Comparison of ENCODE assay signal across 7 mouse cellular contexts in genomic region chr5:31696971-31697643, GRCm38 (mm10). TPM values are rescaled to one million over a fixed set of nuclear protein-coding genes. Genes with fewer than 3 reads are reported as not detected.
DNase-seq lines count a peak whose midpoint lies in the region; ATAC-seq lines count a peak whose summit lies in the region.

Gene Rbks (minus strand): TSS chr5:31697627.

- peak within 1 kb of the TSS; percentile 71 for H3K4me2 ChIP-seq in neural tube, embryonic 11.5 days (ENCODE audit: low read depth)
- H3K4me2 ChIP-seq in embryonic facial prominence, embryonic 14.5 days (ENCODE audit: low read depth, low read length), result peak within 1 kb of the TSS; percentile 83
- peak within 1 kb of the TSS; percentile 71 for H3K4me2 ChIP-seq in intestine, embryonic 14.5 days (ENCODE audit: low read length)
- peak within 1 kb of the TSS; percentile 78 for H3K4me2 ChIP-seq in midbrain, embryonic 15.5 days

- H3K27me3 ChIP-seq in neural tube, embryonic 11.5 days (ENCODE audit: control insufficient read depth, insufficient read depth, low read length), result no peaks in the 10 kb centered on the region
- no peaks in the 10 kb centered on the region for H3K27me3 ChIP-seq in embryonic facial prominence, embryonic 14.5 days (replicated peaks; ENCODE audit: control insufficient read depth, insufficient read depth, low read length)
- no peaks in the 10 kb centered on the region for H3K27me3 ChIP-seq in intestine, embryonic 14.5 days (replicated peaks; ENCODE audit: control insufficient read depth, insufficient read depth, low read length)
- H3K27me3 ChIP-seq in midbrain, embryonic 15.5 days (replicated peaks), result no peaks in the 10 kb centered on the region

- peak within 1 kb of the TSS; percentile 77 for H3K9ac ChIP-seq in neural tube, embryonic 11.5 days (ENCODE audit: low read length)
- H3K9ac ChIP-seq in embryonic facial prominence, embryonic 14.5 days (ENCODE audit: low read depth, low read length), result peak within 1 kb of the TSS; percentile 87
- H3K9ac ChIP-seq in intestine, embryonic 14.5 days (ENCODE audit: low read length), result peak within 1 kb of the TSS; percentile 84
- H3K9ac ChIP-seq in midbrain, embryonic 15.5 days, result peak within 1 kb of the TSS; percentile 85

- no peaks in the 10 kb centered on the region for H3K36me3 ChIP-seq in neural tube, embryonic 11.5 days (ENCODE audit: control insufficient read depth, insufficient read depth, low read length)
- H3K36me3 ChIP-seq in embryonic facial prominence, embryonic 14.5 days (ENCODE audit: control insufficient read depth, insufficient read depth, low read length), result no peaks in the 10 kb centered on the region
- peaks cover 4% of the 10 kb centered on the region; the same call in 1 of the 2 replicates for H3K36me3 ChIP-seq in intestine, embryonic 14.5 days (ENCODE audit: control insufficient read depth, insufficient read depth, low read length)
- H3K36me3 ChIP-seq in midbrain, embryonic 15.5 days (replicated peaks), result no peaks in the 10 kb centered on the region

- peak within 1 kb of the TSS; percentile 75 for H3K27ac ChIP-seq in neural tube, embryonic 11.5 days (ENCODE audit: low read depth, low read length)
- peak within 1 kb of the TSS; percentile 91 for H3K27ac ChIP-seq in embryonic facial prominence, embryonic 14.5 days (replicated peaks; ENCODE audit: low read depth, low read length)
- peak within 1 kb of the TSS; percentile 94 for H3K27ac ChIP-seq in intestine, embryonic 14.5 days (ENCODE audit: low read depth)
- peak within 1 kb of the TSS; percentile 94 for H3K27ac ChIP-seq in midbrain, embryonic 15.5 days

- 8% methylated on average over 18 of the region's 18 CpGs for WGBS in neural tube, embryonic 11.5 days
- WGBS in embryonic facial prominence, embryonic 14.5 days, result 8% methylated on average over 17 of the region's 18 CpGs
- WGBS in intestine, embryonic 14.5 days, result 10% methylated on average over 18 of the region's 18 CpGs
- 7% methylated on average over 18 of the region's 18 CpGs for WGBS in midbrain, embryonic 15.5 days

- peak within 1 kb of the TSS; percentile 75 for H3K4me3 ChIP-seq in neural tube, embryonic 11.5 days (ENCODE audit: low read depth, low read length)
- peak within 1 kb of the TSS; percentile 83 for H3K4me3 ChIP-seq in embryonic facial prominence, embryonic 14.5 days (ENCODE audit: low read depth, low read length)
- peak within 1 kb of the TSS; percentile 78 for H3K4me3 ChIP-seq in intestine, embryonic 14.5 days (ENCODE audit: low read depth, low read length)
- peak within 1 kb of the TSS; percentile 90 for H3K4me3 ChIP-seq in midbrain, embryonic 15.5 days

- no peaks in the 10 kb centered on the region for H3K9me3 ChIP-seq in neural tube, embryonic 11.5 days (ENCODE audit: control insufficient read depth, low read length)
- H3K9me3 ChIP-seq in embryonic facial prominence, embryonic 14.5 days (ENCODE audit: control insufficient read depth, low read length), result no peaks in the 10 kb centered on the region
- H3K9me3 ChIP-seq in intestine, embryonic 14.5 days (ENCODE audit: control insufficient read depth, low read length), result no peaks in the 10 kb centered on the region
- no peaks in the 10 kb centered on the region for H3K9me3 ChIP-seq in midbrain, embryonic 15.5 days

- no peak for DNase-seq in neural tube, embryonic 11.5 days (ENCODE audit: low spot score)
- no peak for DNase-seq in neural tube, embryonic 10.5 days (ENCODE audit: extremely low spot score, low spot score)
- no peak for DNase-seq in embryonic facial prominence, embryonic 14.5 days (ENCODE audit: low spot score)
- no peak for DNase-seq in intestine, embryonic 14.5 days (ENCODE audit: low spot score)
- DNase-seq in urinary bladder, postnatal 10 days (ENCODE audit: low spot score), result no peak
- no peak for DNase-seq in urinary bladder, postnatal 4 days (ENCODE audit: low spot score in 2 of 2)

- ATAC-seq in neural tube, embryonic 11.5 days (ENCODE audit: insufficient read depth, low FRiP score, low TSS enrichment), result no peak
- ATAC-seq in embryonic facial prominence, embryonic 14.5 days (ENCODE audit: low read depth), result no peak; the same call in 1 of the 2 replicates
- ATAC-seq in intestine, embryonic 14.5 days (replicated peaks; ENCODE audit: low FRiP score, low TSS enrichment, low read depth), result no peak; the same call in 1 of the 2 replicates
- peak; percentile 74 for ATAC-seq in midbrain, embryonic 15.5 days (replicated peaks)

- no peaks in the 10 kb centered on the region for H3K4me1 ChIP-seq in neural tube, embryonic 11.5 days (ENCODE audit: control insufficient read depth, insufficient read depth, low read length)
- peaks cover 8% of the 10 kb centered on the region for H3K4me1 ChIP-seq in embryonic facial prominence, embryonic 14.5 days (ENCODE audit: control insufficient read depth, insufficient read depth, low read length)
- 0 out of 2 replicates have a peak, but pooled peaks cover 7% of the 10 kb centered on the region for H3K4me1 ChIP-seq in intestine, embryonic 14.5 days (replicated peaks; ENCODE audit: control insufficient read depth, insufficient read depth, low read length)
- peaks cover 5% of the 10 kb centered on the region for H3K4me1 ChIP-seq in midbrain, embryonic 15.5 days

RNA-seq across cellular contexts. Expression of gene Rbks, which starts in this region (rescaled TPM):
- 3.5 and 3.8 TPM in 2 replicates for polyA plus RNA-seq in neural tube, embryonic 11.5 days (2014; fragmentation: Nextera tagmentation; extraction: Ambion mirVana)
- 3.6 TPM in 2 replicates for polyA plus RNA-seq in embryonic facial prominence, embryonic 14.5 days (2014; fragmentation: Nextera tagmentation; extraction: Ambion mirVana)
- polyA plus RNA-seq in intestine, embryonic 14.5 days (2014; fragmentation: Nextera tagmentation; extraction: Ambion mirVana), result 7.8 and 8.5 TPM in 2 replicates
- polyA plus RNA-seq in midbrain, embryonic 15.5 days (2015; fragmentation: Nextera tagmentation; extraction: Ambion mirVana), result 1.7 and 2.0 TPM in 2 replicates
